Mouse (Mus musculus) heart, adult 11 months (tissue): ENCODE measurements around the gene Gm9747.
A peak's percentile ranks its signal among the peaks of the same experiment; 100 is the strongest.

Experiments
- DNase-seq: peaks from one replicate; pipeline ENCODE4 v3.0.0; 2022

Gene Gm9747

GRCm38 (mm10) chr1:82257457-82257856, 24.5 kb downstream of the Gm9747 start:
- no peak for DNase-seq

GRCm38 (mm10) chr1:82258331-82258730, 25.4 kb downstream of the Gm9747 start:
- DNase-seq, result no peak

- no peak for DNase-seq
These were observed 27.1 kb downstream of the Gm9747 start for GRCm38 (mm10) chr1:82260055-82260454.

- no peak for DNase-seq
These were observed 28.2 kb downstream of the Gm9747 start for GRCm38 (mm10) chr1:82261053-82261618.

GRCm38 (mm10) chr1:82261638-82262037, 28.7 kb downstream of the Gm9747 start:
- DNase-seq, result no peak

- no peak for DNase-seq
These were observed 29.4 kb downstream of the Gm9747 start for GRCm38 (mm10) chr1:82262331-82262730.

GRCm38 (mm10) chr1:82267547-82267946, 34.6 kb downstream of the Gm9747 start:
- no peak for DNase-seq

GRCm38 (mm10) chr1:82272231-82272630, 39.3 kb downstream of the Gm9747 start:
- DNase-seq, result no peak

GRCm38 (mm10) chr1:82273529-82273928, 40.6 kb downstream of the Gm9747 start:
- DNase-seq, result no peak

GRCm38 (mm10) chr1:82274361-82274760, 41.4 kb downstream of the Gm9747 start:
- DNase-seq, result no peak

- DNase-seq, result no peak
These were observed 46.9 kb downstream of the Gm9747 start for GRCm38 (mm10) chr1:82279768-82280167.

- DNase-seq, result peak; percentile 91
These were observed 48.9 kb downstream of the Gm9747 start for GRCm38 (mm10) chr1:82281823-82282222.

- DNase-seq, result peak; percentile 100
These were observed 50.2 kb downstream of the Gm9747 start for GRCm38 (mm10) chr1:82282992-82283611.

- peak; percentile 91 for DNase-seq
These were observed 51.0 kb downstream of the Gm9747 start for GRCm38 (mm10) chr1:82283901-82284301.

GRCm38 (mm10) chr1:82284403-82284802, 51.5 kb downstream of the Gm9747 start:
- DNase-seq, result no peak
